In genomic region chr5:66086304-66086703, GRCm38 (mm10) we compare ENCODE assay signal across 21 mouse cellular contexts.
DNase-seq lines count a peak whose midpoint lies in the region; ATAC-seq and TF ChIP-seq lines count a peak whose summit lies in the region.
"Had no signal": no experiment of that assay in that cellular context is flagged by ENCODE, and none has a peak within 500 bp of the region (broad histone marks: within the 10 kb centered on the region; RNA-seq: fewer than 3 reads in every experiment).

No protein-coding gene starts in this region.

- no peak for TF ChIP-seq EP300 in liver, postnatal 0 days (IDR thresholded peaks at IDR 0.05; ENCODE audit: low read depth)
- TF ChIP-seq EP300 in CH12.LX (IDR thresholded peaks at IDR 0.05; ENCODE audit: low read length) = no peak

- 87% methylated on average over 1 of the region's 1 CpGs for WGBS in liver, adult 2 months
- 89% methylated on average over 1 of the region's 1 CpGs for WGBS in liver, postnatal 0 days (ENCODE audit: insufficient replicate concordance)
- WGBS in kidney, adult 2 months = 100% methylated on average over 1 of the region's 1 CpGs
- WGBS in cerebellum, adult 2 months = 91% methylated on average over 1 of the region's 1 CpGs

- dilution Hi-C loops in CH12.LX (cut with MboI; ENCODE audit: extremely low pct_ligation_motif_present, extremely low pct_unique_long_range_greater_than_20kb, low sequenced_read_pairs) = no loop called here

- H3K9ac ChIP-seq in liver, adult 2 months (ENCODE audit: low read depth, low read length) = no peak overlapping the region
- no peak overlapping the region for H3K9ac ChIP-seq in liver, postnatal 0 days (replicated peaks)
- H3K9ac ChIP-seq in CH12.LX (ENCODE audit: insufficient read depth, low read depth) = peak overlapping the region; percentile 53
- H3K9ac ChIP-seq: embryonic facial prominence, embryonic 12.5 days; forebrain, embryonic 13.5 days; forebrain, embryonic 15.5 days; forebrain, postnatal 0 days had no signal

- in situ Hi-C loops in CH12.LX (cut with MboI; ENCODE audit: low pct_ligation_motif_present, low pct_unique_long_range_greater_than_20kb, low sequenced_read_pairs) = no loop called here

- no peak for TF ChIP-seq POLR2A in liver, adult 2 months (IDR thresholded peaks at IDR 0.05; ENCODE audit: extremely low read depth, insufficient read depth, low read length)
- TF ChIP-seq POLR2A in CH12.LX (IDR thresholded peaks at IDR 0.05; ENCODE audit: low read depth, low read length) = no peak
- TF ChIP-seq POLR2A in bone marrow macrophage, adult 2 months (IDR thresholded peaks at IDR 0.05; ENCODE audit: borderline replicate concordance, low read depth, low read length) = no peak
- TF ChIP-seq POLR2A in kidney, adult 2 months (IDR thresholded peaks at IDR 0.05; ENCODE audit: low read depth, low read length) = no peak
- TF ChIP-seq POLR2A in cerebellum, adult 2 months (IDR thresholded peaks at IDR 0.05; ENCODE audit: borderline replicate concordance, insufficient read depth, low read length) = no peak

- DNase-seq in liver, adult 2 months (ENCODE audit: extremely low read depth, low read depth, low spot score) = no peak
- DNase-seq in liver, postnatal 0 days = no peak
- no peak for DNase-seq in CH12.LX (ENCODE audit: extremely low read depth)
- no peak for DNase-seq in kidney, adult 2 months
- DNase-seq in cerebellum, adult 2 months = no peak
- DNase-seq: adrenal gland, adult 8-10 months; adrenal gland, postnatal 14 days; adrenal gland, postnatal 36 days; B cell, adult 2 months; cerebellum, adult 11 months; cerebellum, adult 18-20 months; cerebellum, adult 9-10 months; cerebellum, postnatal 10 days; cerebellum, postnatal 25 days had no signal

- peaks cover 49% of the 10 kb centered on the region for H3K4me1 ChIP-seq in liver, adult 2 months (ENCODE audit: control insufficient read depth, insufficient read depth, low read length)
- H3K4me1 ChIP-seq in liver, postnatal 0 days (ENCODE audit: insufficient read depth) = peaks cover 45% of the 10 kb centered on the region
- H3K4me1 ChIP-seq in CH12.LX (ENCODE audit: control insufficient read depth in 1 of 2, insufficient read depth in 2 of 2) = peaks cover 21 to 72% of the 10 kb centered on the region in 2 experiments
- H3K4me1 ChIP-seq in bone marrow macrophage, adult 2 months (ENCODE audit: control insufficient read depth, insufficient read depth, low read length) = peaks cover 78% of the 10 kb centered on the region
- peaks cover 29% of the 10 kb centered on the region for H3K4me1 ChIP-seq in kidney, adult 2 months (ENCODE audit: control insufficient read depth, insufficient read depth, low read length)
- H3K4me1 ChIP-seq in cerebellum, adult 2 months (ENCODE audit: control insufficient read depth, insufficient read depth, low read length) = no peaks in the 10 kb centered on the region
- H3K4me1 ChIP-seq: forebrain, embryonic 13.5 days; forebrain, embryonic 15.5 days had no signal

- no peaks in the 10 kb centered on the region for H3K9me3 ChIP-seq in liver, postnatal 0 days (ENCODE audit: low read length)
- no peaks in the 10 kb centered on the region for H3K9me3 ChIP-seq in CH12.LX (replicated peaks; ENCODE audit: low read length)
- H3K9me3 ChIP-seq: embryonic facial prominence, embryonic 10.5 days; embryonic facial prominence, embryonic 12.5 days; forebrain, embryonic 13.5 days; forebrain, embryonic 15.5 days had no signal

- TF ChIP-seq RAD21 in CH12.LX (IDR thresholded peaks at IDR 0.05; ENCODE audit: low read depth, low read length) = no peak

- H3K79me2 ChIP-seq in liver, adult 2 months (ENCODE audit: control insufficient read depth, insufficient read depth, low read length) = peaks cover 15% of the 10 kb centered on the region; the same call in 1 of the 2 replicates
- peaks cover 17% of the 10 kb centered on the region for H3K79me2 ChIP-seq in CH12.LX (replicated peaks; ENCODE audit: control insufficient read depth, extremely low read depth, insufficient read depth, poor library complexity, severe bottlenecking)

- H3K4me3 ChIP-seq in liver, adult 2 months (ENCODE audit: insufficient read depth, low read depth, low read length) = no peak overlapping the region
- H3K4me3 ChIP-seq in liver, postnatal 0 days (ENCODE audit: low read depth, low read length) = no peak overlapping the region
- peak overlapping the region in 1 of 3 experiments; percentile 14 for H3K4me3 ChIP-seq in CH12.LX (replicated peaks in 1 of 3; ENCODE audit: low read depth in 2 of 3, low read length in 2 of 3, poor library complexity in 1 of 3)
- peak overlapping the region; percentile 31; the same call in 1 of the 2 replicates for H3K4me3 ChIP-seq in bone marrow macrophage, adult 2 months (ENCODE audit: insufficient read depth, low read length)
- no peak overlapping the region for H3K4me3 ChIP-seq in kidney, adult 2 months (ENCODE audit: insufficient read depth, low read depth, low read length)
- no peak overlapping the region for H3K4me3 ChIP-seq in cerebellum, adult 2 months (replicated peaks; ENCODE audit: insufficient read depth, low read depth, low read length)
- H3K4me3 ChIP-seq: embryonic facial prominence, embryonic 10.5 days; embryonic facial prominence, embryonic 12.5 days; forebrain, embryonic 13.5 days; forebrain, embryonic 15.5 days had no signal

- TF ChIP-seq CTCF in liver, adult 2 months (IDR thresholded peaks at IDR 0.05; ENCODE audit: low read depth, low read length) = no peak
- no peak for TF ChIP-seq CTCF in liver, postnatal 0 days (IDR thresholded peaks at IDR 0.05; ENCODE audit: low read depth)
- TF ChIP-seq CTCF in CH12.LX (conservative IDR thresholded peaks at IDR 0.05 in 1 of 2, IDR thresholded peaks at IDR 0.05 in 1 of 2; ENCODE audit: low read depth in 2 of 2, low read length in 2 of 2) = no peak
- no peak for TF ChIP-seq CTCF in bone marrow macrophage, adult 2 months (IDR thresholded peaks at IDR 0.05; ENCODE audit: low read depth, low read length)
- no peak for TF ChIP-seq CTCF in kidney, adult 2 months (conservative IDR thresholded peaks at IDR 0.05; ENCODE audit: insufficient read depth, insufficient read length, low read depth, low read length)
- TF ChIP-seq CTCF in cerebellum, adult 2 months (IDR thresholded peaks at IDR 0.05; ENCODE audit: borderline replicate concordance, insufficient read depth, low read depth, low read length) = no peak

- ATAC-seq in liver, postnatal 0 days = no peak
- ATAC-seq: forebrain, embryonic 13.5 days; forebrain, embryonic 15.5 days; Patski had no signal

- H3K27me3 ChIP-seq in liver, adult 2 months (ENCODE audit: control insufficient read depth, insufficient read depth, low read length) = no peaks in the 10 kb centered on the region
- no peaks in the 10 kb centered on the region for H3K27me3 ChIP-seq in liver, postnatal 0 days (ENCODE audit: insufficient read depth, low read length)
- H3K27me3 ChIP-seq in CH12.LX (replicated peaks) = no peaks in the 10 kb centered on the region
- no peaks in the 10 kb centered on the region for H3K27me3 ChIP-seq in kidney, adult 2 months (replicated peaks; ENCODE audit: control insufficient read depth, insufficient read depth, low read length)
- no peaks in the 10 kb centered on the region; the same call in 1 of the 2 replicates for H3K27me3 ChIP-seq in cerebellum, adult 2 months (ENCODE audit: control insufficient read depth, insufficient read depth, low read length)
- H3K27me3 ChIP-seq: embryonic facial prominence, embryonic 12.5 days; forebrain, embryonic 13.5 days; forebrain, embryonic 15.5 days; Patski had no signal

- no peaks in the 10 kb centered on the region for H3K36me3 ChIP-seq in liver, adult 2 months (ENCODE audit: control insufficient read depth, insufficient read depth, low read length)
- no peaks in the 10 kb centered on the region for H3K36me3 ChIP-seq in liver, postnatal 0 days (replicated peaks; ENCODE audit: insufficient read depth, low read length)
- no peaks in the 10 kb centered on the region for H3K36me3 ChIP-seq in CH12.LX (replicated peaks in 1 of 2; ENCODE audit: control insufficient read depth in 1 of 2, insufficient read depth in 1 of 2, low read length in 1 of 2)
- H3K36me3 ChIP-seq in kidney, adult 2 months (ENCODE audit: control insufficient read depth, insufficient read depth, low read length) = no peaks in the 10 kb centered on the region; the same call in 1 of the 2 replicates
- H3K36me3 ChIP-seq: embryonic facial prominence, embryonic 10.5 days; embryonic facial prominence, embryonic 12.5 days; forebrain, embryonic 15.5 days had no signal

- no peak overlapping the region for H3K4me2 ChIP-seq in liver, postnatal 0 days (ENCODE audit: low read depth, low read length)
- peak overlapping the region; percentile 52 for H3K4me2 ChIP-seq in CH12.LX (ENCODE audit: insufficient read depth, low read depth, poor library complexity, severe bottlenecking)
- H3K4me2 ChIP-seq: embryonic facial prominence, embryonic 12.5 days; forebrain, embryonic 13.5 days; forebrain, embryonic 15.5 days had no signal

- peak overlapping the region; percentile 9; the same call in 1 of the 2 replicates for H3K27ac ChIP-seq in liver, adult 2 months (replicated peaks; ENCODE audit: insufficient read depth, low read depth, low read length)
- H3K27ac ChIP-seq in liver, postnatal 0 days (ENCODE audit: low read depth) = no peak overlapping the region
- H3K27ac ChIP-seq in CH12.LX (ENCODE audit: insufficient read depth, low read depth) = peak overlapping the region; percentile 84
- peak overlapping the region; percentile 81 for H3K27ac ChIP-seq in bone marrow macrophage, adult 2 months (ENCODE audit: insufficient read depth, low read depth, low read length)
- H3K27ac ChIP-seq in kidney, adult 2 months (ENCODE audit: insufficient read depth, low read depth, low read length) = no peak overlapping the region
- H3K27ac ChIP-seq in cerebellum, adult 2 months (ENCODE audit: insufficient read depth, low read length) = no peak overlapping the region
- H3K27ac ChIP-seq: embryonic facial prominence, embryonic 10.5 days; embryonic facial prominence, embryonic 12.5 days; forebrain, embryonic 13.5 days; forebrain, embryonic 15.5 days had no signal

TF ChIP-seq in CH12.LX, 34 proteins besides CTCF, POLR2A, EP300 and RAD21 (continues in another document):
- TF ChIP-seq JUN (IDR thresholded peaks at IDR 0.05; ENCODE audit: insufficient read depth, low read depth, low read length) = no peak
- TF ChIP-seq MAZ (IDR thresholded peaks at IDR 0.05; ENCODE audit: low read depth, low read length) = no peak
- TF ChIP-seq JUND (conservative IDR thresholded peaks at IDR 0.05; ENCODE audit: low read depth, low read length) = no peak
- TF ChIP-seq UBTF (IDR thresholded peaks at IDR 0.05; ENCODE audit: low read depth, low read length) = no peak
- TF ChIP-seq MXI1 (IDR thresholded peaks at IDR 0.05; ENCODE audit: low read depth, low read length) = no peak
- no peak for TF ChIP-seq NELFE (IDR thresholded peaks at IDR 0.05; ENCODE audit: low read depth, low read length)
- no peak for TF ChIP-seq ZKSCAN1 (IDR thresholded peaks at IDR 0.05; ENCODE audit: borderline replicate concordance, low read depth, low read length)
- no peak for TF ChIP-seq E2F4 (IDR thresholded peaks at IDR 0.05; ENCODE audit: insufficient replicate concordance, low read depth, low read length)
- no peak for TF ChIP-seq RCOR1 (conservative IDR thresholded peaks at IDR 0.05; ENCODE audit: low read depth, low read length)
- TF ChIP-seq USF1 (IDR thresholded peaks at IDR 0.05; ENCODE audit: low read depth, low read length) = no peak
- TF ChIP-seq SIN3A (IDR thresholded peaks at IDR 0.05; ENCODE audit: low read length) = no peak

Comparison
In these comparisons a context has a peak if more than half of its experiments do, and no peak if none do; other contexts are left out.
1. H3K27ac ChIP-seq: peak in liver, adult 2 months (single experiment), CH12.LX (single experiment) and bone marrow macrophage, adult 2 months (single experiment); none in liver, postnatal 0 days (single experiment), kidney, adult 2 months (single experiment) and cerebellum, adult 2 months (single experiment).